Mouse (Mus musculus) kidney, embryonic 15.5 days (tissue): Measurements from ENCODE around the gene Apod. TPM values are rescaled to one million over a fixed set of nuclear protein-coding genes. Genes with fewer than 3 reads are reported as not detected.
A peak's percentile ranks its signal among the peaks of the same experiment; 100 is the strongest.
"Not testable (repeated sequence)": the region's sequence is repeated elsewhere in the genome, so short reads cannot be mapped to it uniquely, and the experiment has no call there.

Experiments used
- ATAC-seq: fragments of 200-750 bp; cut with Nextera tagmentation; replicated peaks from 2 replicates; pipeline ENCODE4 v1.8.0; 2017; ENCODE audit warnings: moderate TSS enrichment; ENCODE audit not compliant: low FRiP score
- H3K27ac ChIP-seq: fragments of 300-500 bp; sonication (generic); 2 replicates; pipeline ENCODE4 v1.5.1; 2015; ENCODE audit warnings: mild to moderate bottlenecking, inconsistent platforms
- H3K27me3 ChIP-seq: fragments of 300-500 bp; sonication (generic); 2 replicates; pipeline ENCODE4 v1.6.1; 2015; ENCODE audit warnings: inconsistent platforms
- H3K36me3 ChIP-seq: fragments of 300-500 bp; sonication (generic); 2 replicates; pipeline ENCODE4 v1.6.1; 2015; ENCODE audit warnings: inconsistent platforms
- H3K4me1 ChIP-seq: fragments of 300-500 bp; sonication (generic); 2 replicates; pipeline ENCODE4 v1.6.1; 2015; ENCODE audit warnings: inconsistent platforms
- H3K4me2 ChIP-seq: fragments of 300-500 bp; sonication (generic); 2 replicates; pipeline ENCODE4 v1.6.1; 2015; ENCODE audit warnings: moderate library complexity, mild to moderate bottlenecking, inconsistent platforms
- H3K4me3 ChIP-seq: fragments of 300-500 bp; sonication (generic); replicated peaks from 2 replicates; pipeline ENCODE4 v1.5.1; 2015; ENCODE audit warnings: mild to moderate bottlenecking, inconsistent platforms
- H3K9ac ChIP-seq: fragments of 300-500 bp; sonication (generic); 2 replicates; pipeline ENCODE4 v1.6.1; 2015; ENCODE audit warnings: mild to moderate bottlenecking, inconsistent platforms
- H3K9me3 ChIP-seq: fragments of 300-500 bp; sonication (generic); replicated peaks from 2 replicates; pipeline ENCODE4 v1.6.1; 2016; ENCODE audit warnings: inconsistent platforms
- WGBS: fragments of 180-500 bp; shearing (Covaris S2); methylation state at CpG from one replicate; pipeline ENCODE4 v1.1.7; 2015; ENCODE audit warnings: mixed read lengths; 5-methylcytosine and 5-hydroxymethylcytosine counted together
- polyA plus RNA-seq: library from polyadenylated mRNA; unstranded; fragments of >200 nt; fragmentation: Nextera tagmentation; extraction: Ambion mirVana; gene quantifications from 2 replicates; pipeline ENCODE4 v1.2.1, GENCODE M21; 2015

Apod gene
- polyA plus RNA-seq, 1 experiment from 2014 or later: 0.36 TPM

GRCm38 (mm10) chr16:31339332-31339731 is 24.7 kb upstream of the Apod start:
- Histone ChIP-seq H3K36me3 (no peaks in the 10 kb centered on the region), H3K4me3 (no peak overlapping the region), H3K9ac (no peak overlapping the region), H3K9me3 (no peaks in the 10 kb centered on the region), H3K27ac (no peak overlapping the region), H3K27me3 (no peaks in the 10 kb centered on the region), H3K4me2 (no peak overlapping the region), H3K4me1 (peaks cover 13% of the 10 kb centered on the region; the same call in 1 of the 2 replicates)
- no peak for ATAC-seq
- WGBS: 38% methylated on average over 5 of the region's 5 CpGs

- Histone ChIP-seq H3K27me3 (no peaks in the 10 kb centered on the region), H3K36me3 (no peaks in the 10 kb centered on the region), H3K27ac (no peak overlapping the region), H3K4me3 (no peak overlapping the region), H3K4me1 (peaks cover 13% of the 10 kb centered on the region; the same call in 1 of the 2 replicates), H3K4me2 (no peak overlapping the region), H3K9ac (no peak overlapping the region), H3K9me3 (no peaks in the 10 kb centered on the region)
- no peak for ATAC-seq
- WGBS: 35% methylated on average over 3 of the region's 3 CpGs
Observed at GRCm38 (mm10) chr16:31337956-31338355, 23.3 kb upstream of the Apod start.

GRCm38 (mm10) chr16:31334796-31335195 is 20.2 kb upstream of the Apod start:
- H3K4me1 ChIP-seq: peaks cover 7% of the 10 kb centered on the region; the same call in 1 of the 2 replicates
- H3K36me3 ChIP-seq: no peaks in the 10 kb centered on the region
- no peak overlapping the region for H3K4me3 ChIP-seq
- H3K9ac ChIP-seq: no peak overlapping the region
- no peak overlapping the region for H3K27ac ChIP-seq
- no peaks in the 10 kb centered on the region for H3K9me3 ChIP-seq
- no peaks in the 10 kb centered on the region for H3K27me3 ChIP-seq
- WGBS: 17% methylated on average over 5 of the region's 5 CpGs
- no peak for ATAC-seq
- no peak overlapping the region for H3K4me2 ChIP-seq

- no peak overlapping the region for H3K4me2 ChIP-seq
- ATAC-seq: no peak
- no peaks in the 10 kb centered on the region for H3K9me3 ChIP-seq
- H3K9ac ChIP-seq: no peak overlapping the region
- H3K4me1 ChIP-seq: no peaks in the 10 kb centered on the region
- no peak overlapping the region for H3K4me3 ChIP-seq
- H3K27me3 ChIP-seq: no peaks in the 10 kb centered on the region
- H3K36me3 ChIP-seq: no peaks in the 10 kb centered on the region
- H3K27ac ChIP-seq: no peak overlapping the region
Observed at GRCm38 (mm10) chr16:31332586-31332985, 18.0 kb upstream of the Apod start.

- peaks cover 15% of the 10 kb centered on the region for H3K4me1 ChIP-seq
- 88% methylated on average over 6 of the region's 6 CpGs for WGBS
- H3K27me3 ChIP-seq, ATAC-seq, H3K9ac ChIP-seq, H3K27ac ChIP-seq, H3K4me2 ChIP-seq, H3K9me3 ChIP-seq, H3K36me3 ChIP-seq, H3K4me3 ChIP-seq: not testable (repeated sequence)
Observed at GRCm38 (mm10) chr16:31330970-31331369, 16.4 kb upstream of the Apod start.

GRCm38 (mm10) chr16:31329668-31330067 is 15.1 kb upstream of the Apod start:
- H3K4me2 ChIP-seq: no peak overlapping the region
- H3K4me1 ChIP-seq: peaks cover 21% of the 10 kb centered on the region
- no peak overlapping the region for H3K4me3 ChIP-seq
- no peaks in the 10 kb centered on the region for H3K27me3 ChIP-seq
- no peak for ATAC-seq
- no peaks in the 10 kb centered on the region for H3K9me3 ChIP-seq
- no peak overlapping the region for H3K27ac ChIP-seq
- no peaks in the 10 kb centered on the region for H3K36me3 ChIP-seq
- 43% methylated on average over 2 of the region's 2 CpGs for WGBS
- H3K9ac ChIP-seq: no peak overlapping the region

GRCm38 (mm10) chr16:31327891-31328290 is 13.3 kb upstream of the Apod start:
- Histone ChIP-seq H3K4me3 (no peak overlapping the region), H3K27ac (0 out of 2 replicates have a peak overlapping the region, but pooled peaks have one; percentile 72), H3K27me3 (no peaks in the 10 kb centered on the region), H3K36me3 (no peaks in the 10 kb centered on the region), H3K9ac (no peak overlapping the region), H3K4me1 (peaks cover 21% of the 10 kb centered on the region), H3K4me2 (no peak overlapping the region), H3K9me3 (no peaks in the 10 kb centered on the region)
- no peak for ATAC-seq
- 88% methylated on average over 2 of the region's 2 CpGs for WGBS

GRCm38 (mm10) chr16:31327430-31327829 is 12.8 kb upstream of the Apod start:
- Histone ChIP-seq H3K36me3 (no peaks in the 10 kb centered on the region), H3K27ac (peak overlapping the region; percentile 72), H3K9ac (no peak overlapping the region), H3K9me3 (no peaks in the 10 kb centered on the region), H3K4me2 (no peak overlapping the region), H3K27me3 (no peaks in the 10 kb centered on the region), H3K4me1 (peaks cover 21% of the 10 kb centered on the region), H3K4me3 (no peak overlapping the region)
- no peak for ATAC-seq
- WGBS: 65% methylated on average over 8 of the region's 8 CpGs

GRCm38 (mm10) chr16:31326679-31327078 is 12.1 kb upstream of the Apod start:
- H3K4me3 ChIP-seq: no peak overlapping the region
- H3K9ac ChIP-seq: no peak overlapping the region
- peak; percentile 76 for ATAC-seq
- H3K9me3 ChIP-seq: no peaks in the 10 kb centered on the region
- H3K27me3 ChIP-seq: no peaks in the 10 kb centered on the region
- H3K4me2 ChIP-seq: no peak overlapping the region
- peaks cover 21% of the 10 kb centered on the region for H3K4me1 ChIP-seq
- H3K27ac ChIP-seq: peak overlapping the region; percentile 72
- 17% methylated on average over 8 of the region's 8 CpGs for WGBS
- no peaks in the 10 kb centered on the region for H3K36me3 ChIP-seq

- no peak for ATAC-seq
- WGBS: 34% methylated on average over 5 of the region's 5 CpGs
- Histone ChIP-seq H3K36me3 (no peaks in the 10 kb centered on the region), H3K27ac (peak overlapping the region; percentile 72), H3K9ac (no peak overlapping the region), H3K9me3 (no peaks in the 10 kb centered on the region), H3K27me3 (no peaks in the 10 kb centered on the region), H3K4me1 (peaks cover 21% of the 10 kb centered on the region), H3K4me3 (no peak overlapping the region), H3K4me2 (no peak overlapping the region)
Observed at GRCm38 (mm10) chr16:31325966-31326365, 11.4 kb upstream of the Apod start.

GRCm38 (mm10) chr16:31325120-31325519 is 10.5 kb upstream of the Apod start:
- Histone ChIP-seq H3K27ac (no peak overlapping the region), H3K9me3 (no peaks in the 10 kb centered on the region), H3K27me3 (no peaks in the 10 kb centered on the region), H3K4me1 (peaks cover 21% of the 10 kb centered on the region), H3K4me2 (no peak overlapping the region), H3K4me3 (no peak overlapping the region), H3K9ac (no peak overlapping the region), H3K36me3 (no peaks in the 10 kb centered on the region)
- 97% methylated on average over 14 of the region's 14 CpGs for WGBS
- no peak for ATAC-seq

- 84% methylated on average over 4 of the region's 4 CpGs for WGBS
- no peaks in the 10 kb centered on the region for H3K9me3 ChIP-seq
- no peaks in the 10 kb centered on the region for H3K27me3 ChIP-seq
- no peaks in the 10 kb centered on the region for H3K36me3 ChIP-seq
- H3K27ac ChIP-seq: no peak overlapping the region
- H3K9ac ChIP-seq: no peak overlapping the region
- no peak overlapping the region for H3K4me2 ChIP-seq
- peaks cover 22% of the 10 kb centered on the region for H3K4me1 ChIP-seq
- ATAC-seq: no peak
- no peak overlapping the region for H3K4me3 ChIP-seq
Observed at GRCm38 (mm10) chr16:31321501-31321900, 6.9 kb upstream of the Apod start.

- Histone ChIP-seq H3K27ac (no peak overlapping the region), H3K36me3 (no peaks in the 10 kb centered on the region), H3K4me1 (peaks cover 20% of the 10 kb centered on the region), H3K27me3 (no peaks in the 10 kb centered on the region), H3K9ac (no peak overlapping the region), H3K4me3 (no peak overlapping the region), H3K4me2 (no peak overlapping the region), H3K9me3 (no peaks in the 10 kb centered on the region)
- ATAC-seq: no peak
- 78% methylated on average over 7 of the region's 7 CpGs for WGBS
Observed at GRCm38 (mm10) chr16:31320954-31321353, 6.3 kb upstream of the Apod start.
